Mouse (Mus musculus) spleen, adult 2 months (tissue): ENCODE results near the gene Prpf6.

Experiments used
- CTCF ChIP-seq: fragments of 200-500 bp; IDR thresholded peaks from 2 replicates; pipeline ENCODE4 v1.5.1; 2011; ENCODE audit warnings: mild to moderate bottlenecking, inconsistent platforms; ENCODE audit not compliant: insufficient read depth, insufficient read length, insufficient replicate concordance; ENCODE audit errors: extremely low read depth
- POLR2A ChIP-seq: fragments of 200-500 bp; IDR thresholded peaks from 2 replicates; pipeline ENCODE4 v1.6.1; 2011; ENCODE audit warnings: low read depth, low read length, inconsistent platforms

- TF ChIP-seq POLR2A: no peak; the same call in 1 of the 2 replicates
- no peak for TF ChIP-seq CTCF
These were observed 79.7 kb downstream of the Prpf6 start, which contains the start of gene Sox18 for GRCm38 (mm10) chr2:181671326-181671725.
